Mouse (Mus musculus) thymus, postnatal 25 days (tissue): ENCODE measurements around the gene Slc7a1.

ENCODE experiments used
- DNase-seq: peaks from one replicate; pipeline ENCODE4 v3.0.0; 2022

Slc7a1 gene

DNA sequence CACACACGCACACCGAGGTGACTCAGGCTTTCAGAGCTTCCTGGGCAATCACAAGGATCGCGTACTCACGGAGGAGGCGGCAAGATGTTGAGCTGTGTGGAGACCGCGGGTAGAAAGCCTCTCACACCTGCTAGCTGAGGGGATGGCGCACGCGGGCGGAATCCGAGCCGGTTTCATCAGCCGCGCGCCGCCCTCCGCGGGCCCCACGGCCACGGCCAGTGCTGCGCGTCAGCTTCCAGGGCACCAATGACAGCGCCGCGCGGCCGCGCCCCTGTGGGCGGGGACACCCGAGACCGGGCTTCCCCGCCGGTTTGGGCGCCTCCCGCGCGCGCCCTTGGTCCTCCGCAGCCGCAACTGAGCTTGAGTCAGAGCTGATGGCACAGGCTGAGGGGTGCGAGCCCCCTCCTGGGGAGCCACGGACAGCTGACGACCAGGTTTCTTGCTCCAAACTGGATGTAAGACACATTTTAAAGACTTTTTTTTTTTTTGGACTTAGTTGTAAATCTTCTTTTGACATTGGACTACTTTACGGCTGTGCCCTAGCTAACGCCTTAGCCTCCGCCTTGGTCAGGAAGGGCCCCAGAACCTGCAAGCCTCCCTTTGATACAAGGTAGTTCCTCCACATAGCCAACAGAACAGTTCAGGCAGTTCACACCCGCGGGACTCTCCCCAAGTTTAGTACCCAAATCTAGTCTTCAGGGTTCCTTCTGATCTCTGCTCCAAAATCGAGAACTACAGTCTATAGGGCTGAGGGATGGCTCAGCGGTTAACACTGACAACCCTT lies at the start of gene Slc7a1:
Slc7a1 (minus strand) TSS at position 245 of the 784 bp plus-strand sequence.
- DNase-seq, result peak; percentile 93

GRCm38 (mm10) chr5:148444974-148445373 lies 45.3 kb upstream of the Slc7a1 start:
- no peak for DNase-seq

- DNase-seq, result no peak
Observed at GRCm38 (mm10) chr5:148443734-148444133, 44.0 kb upstream of the Slc7a1 start.

GRCm38 (mm10) chr5:148435660-148436059 lies 36.0 kb upstream of the Slc7a1 start:
- no peak for DNase-seq

DNA sequence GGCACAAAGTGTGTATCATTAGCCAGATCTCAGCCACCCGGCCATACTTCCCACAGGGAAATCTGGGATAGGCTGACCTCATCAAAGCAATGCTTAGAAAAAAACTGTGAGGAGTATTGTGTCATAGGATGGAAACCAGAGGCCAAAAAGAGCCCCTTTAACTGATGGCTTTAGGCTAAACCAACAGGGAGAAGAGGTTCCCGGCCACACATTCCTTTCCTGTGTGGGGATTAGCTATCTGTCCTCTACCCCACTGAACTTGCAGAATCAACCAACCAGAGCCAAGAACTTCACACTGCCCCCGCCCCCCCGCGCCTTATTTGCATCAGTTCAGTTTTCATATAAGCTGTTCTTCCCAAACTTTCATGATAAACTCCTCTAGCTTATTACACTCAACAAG lies 32.4 kb upstream of the Slc7a1 start:
- no peak for DNase-seq

- no peak for DNase-seq
Observed at GRCm38 (mm10) chr5:148428846-148429245, 29.1 kb upstream of the Slc7a1 start.

DNA sequence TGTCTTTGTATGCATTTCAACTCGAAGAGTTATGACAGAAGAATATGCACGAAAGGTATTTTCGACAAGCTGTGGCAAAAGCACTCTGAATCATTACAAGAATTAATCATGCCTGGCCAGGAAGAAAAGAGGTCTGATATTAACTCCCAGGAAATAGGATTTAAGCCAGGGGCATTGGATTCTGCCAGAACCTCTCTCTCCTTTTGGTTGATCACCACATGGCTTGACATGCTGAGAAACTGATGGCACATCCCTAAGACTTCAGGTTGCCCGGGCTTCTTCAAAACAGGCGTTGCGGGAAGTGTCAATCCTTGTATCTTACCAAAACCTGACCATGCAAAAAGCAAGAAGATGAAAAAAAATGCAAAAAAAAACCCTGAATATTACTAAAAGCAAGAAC lies 25.4 kb upstream of the Slc7a1 start:
- no peak for DNase-seq

- DNase-seq, result no peak
Observed at GRCm38 (mm10) chr5:148421326-148421725, 21.6 kb upstream of the Slc7a1 start.

DNA sequence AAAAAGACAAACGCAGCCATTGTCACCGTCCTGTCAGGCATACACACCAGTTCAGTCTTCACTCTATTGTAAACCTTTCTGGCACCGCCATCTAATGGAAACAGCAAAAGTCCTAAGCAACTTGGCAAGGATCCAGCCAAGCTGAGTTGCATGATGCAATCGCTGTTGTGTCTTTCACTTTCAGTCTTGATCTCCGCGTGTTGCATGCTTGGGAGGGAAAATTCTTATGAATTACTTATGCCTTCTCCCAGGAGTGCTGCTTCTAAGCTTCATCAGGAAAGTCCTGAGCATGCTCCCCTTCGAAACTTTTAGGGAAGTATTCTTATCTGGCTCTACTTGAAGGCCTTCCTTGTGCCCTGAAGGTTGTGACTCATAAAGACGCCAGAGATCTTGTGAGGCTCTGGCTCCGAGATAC lies 19.4 kb upstream of the Slc7a1 start:
- DNase-seq, result peak; percentile 34

DNA sequence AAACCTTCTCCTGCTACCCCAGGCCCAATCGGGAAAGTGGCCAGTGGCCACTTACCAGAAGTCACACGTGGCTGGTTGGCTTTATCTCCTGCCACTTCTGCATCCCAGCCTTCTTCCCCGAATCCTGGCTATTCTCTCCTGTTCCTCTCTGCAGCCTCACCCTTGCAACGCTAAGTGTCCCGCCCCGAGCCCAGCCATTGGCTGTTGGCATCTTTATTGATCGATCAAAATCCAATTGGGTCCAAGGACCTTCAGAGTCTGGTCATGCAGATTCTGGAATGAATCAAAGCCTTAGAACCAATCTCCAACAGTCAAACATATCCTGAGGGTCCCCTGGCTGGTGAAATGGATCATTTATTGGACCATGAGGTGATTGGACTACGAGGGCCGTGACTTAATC lies 18.7 kb upstream of the Slc7a1 start:
- no peak for DNase-seq

DNA sequence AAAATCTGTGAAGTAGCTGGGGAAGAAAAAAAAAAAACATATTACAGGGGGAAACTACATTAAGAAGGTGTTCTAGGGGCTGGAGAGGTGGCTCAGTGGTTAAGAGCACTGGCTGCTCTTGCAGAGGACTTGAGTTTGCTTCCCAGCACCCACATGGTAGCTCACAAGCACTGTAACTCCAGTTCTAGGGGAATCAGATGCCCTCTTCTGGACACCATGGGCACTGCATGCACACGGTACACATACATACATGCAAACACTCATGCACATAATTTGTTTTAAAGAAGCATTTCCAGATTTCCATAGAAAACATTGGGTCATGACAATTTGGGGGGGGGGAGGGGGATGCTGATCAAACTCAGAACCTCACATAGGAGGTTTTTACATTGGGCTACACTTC lies 18.1 kb upstream of the Slc7a1 start:
- no peak for DNase-seq

DNA sequence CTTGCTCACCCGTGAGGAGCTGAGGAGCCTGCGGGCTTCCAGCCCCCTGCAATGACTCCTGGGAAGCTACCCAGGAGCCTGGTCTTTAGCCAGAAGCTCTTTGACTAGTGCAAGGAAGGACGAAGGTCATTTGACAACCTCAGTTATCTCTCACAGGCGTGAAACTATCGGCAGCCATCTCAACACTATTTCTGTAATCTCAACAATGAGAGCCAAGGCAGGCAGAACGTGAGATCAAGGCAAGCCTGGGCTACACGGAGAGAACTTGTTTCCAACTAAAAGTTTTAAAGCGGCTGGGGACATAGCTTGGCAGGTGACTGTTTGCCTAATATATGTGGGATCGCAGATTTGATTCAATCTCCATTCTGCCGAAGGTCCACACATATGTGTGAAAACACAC lies 16.8 kb upstream of the Slc7a1 start:
- DNase-seq, result no peak

- DNase-seq, result no peak
Observed at GRCm38 (mm10) chr5:148414233-148414632, 14.5 kb upstream of the Slc7a1 start.

GRCm38 (mm10) chr5:148412504-148412903 lies 12.8 kb upstream of the Slc7a1 start:
- DNase-seq, result no peak

DNA sequence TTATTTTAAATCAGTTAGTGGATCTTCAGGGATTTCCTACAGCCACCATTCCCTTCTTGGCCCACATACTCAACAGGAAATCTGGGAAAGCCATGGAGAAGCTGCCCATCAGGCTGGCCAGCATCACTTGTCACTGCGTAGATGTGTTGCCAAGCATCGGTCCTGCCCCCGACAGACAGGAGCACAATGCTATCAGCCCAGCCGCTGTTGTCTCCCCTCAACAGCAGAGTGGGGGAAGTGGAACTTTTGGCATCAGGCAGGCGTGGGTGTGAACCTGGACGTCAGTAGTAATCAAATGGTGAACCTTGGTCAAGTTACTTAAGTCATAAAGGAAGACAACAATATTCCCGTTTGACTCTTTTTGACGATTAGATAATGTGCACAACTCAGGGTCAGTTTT lies 9.8 kb upstream of the Slc7a1 start:
- no peak for DNase-seq

- DNase-seq, result no peak
Observed at GRCm38 (mm10) chr5:148406913-148407312, 7.2 kb upstream of the Slc7a1 start.

DNA sequence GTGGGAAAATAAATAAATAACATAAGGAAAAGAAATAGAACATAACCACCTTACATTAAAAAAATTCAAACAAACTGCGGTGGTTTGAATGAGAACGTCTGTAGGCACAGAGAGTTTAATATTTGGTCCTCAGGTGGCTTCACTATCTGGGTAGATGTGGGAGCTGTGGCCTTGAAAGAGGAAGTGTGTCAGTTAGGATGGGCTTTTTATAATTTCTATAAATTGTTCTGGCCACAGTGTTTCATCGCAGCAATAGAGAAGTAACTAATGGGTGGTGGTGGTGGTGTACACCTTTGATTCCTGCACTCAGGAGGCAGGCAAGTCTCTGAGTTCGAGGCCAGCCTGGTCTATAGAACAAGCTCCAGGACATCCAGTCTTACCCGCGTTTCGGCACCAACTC lies 4.8 kb upstream of the Slc7a1 start:
- DNase-seq, result no peak

DNA sequence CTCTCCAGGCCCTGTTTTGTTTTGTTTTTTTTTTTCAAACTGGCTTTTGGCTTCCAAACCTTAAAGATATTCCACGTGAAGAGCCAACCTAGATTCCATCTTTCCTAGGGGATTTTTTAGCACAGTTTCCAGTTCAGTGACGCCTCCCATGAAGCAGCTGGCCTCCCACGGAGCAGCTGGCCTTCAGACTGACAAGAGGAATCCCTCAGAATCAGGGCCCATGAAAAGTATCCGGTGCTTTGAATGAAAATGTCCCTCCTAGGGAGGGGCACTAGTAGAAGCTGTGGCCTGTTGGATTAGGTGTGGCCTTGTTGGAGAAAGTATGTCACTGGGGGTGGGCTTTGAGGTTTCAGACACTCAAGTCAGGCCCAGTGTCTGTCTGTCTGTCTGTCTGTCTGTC lies 2.9 kb upstream of the Slc7a1 start:
- DNase-seq, result no peak

DNA sequence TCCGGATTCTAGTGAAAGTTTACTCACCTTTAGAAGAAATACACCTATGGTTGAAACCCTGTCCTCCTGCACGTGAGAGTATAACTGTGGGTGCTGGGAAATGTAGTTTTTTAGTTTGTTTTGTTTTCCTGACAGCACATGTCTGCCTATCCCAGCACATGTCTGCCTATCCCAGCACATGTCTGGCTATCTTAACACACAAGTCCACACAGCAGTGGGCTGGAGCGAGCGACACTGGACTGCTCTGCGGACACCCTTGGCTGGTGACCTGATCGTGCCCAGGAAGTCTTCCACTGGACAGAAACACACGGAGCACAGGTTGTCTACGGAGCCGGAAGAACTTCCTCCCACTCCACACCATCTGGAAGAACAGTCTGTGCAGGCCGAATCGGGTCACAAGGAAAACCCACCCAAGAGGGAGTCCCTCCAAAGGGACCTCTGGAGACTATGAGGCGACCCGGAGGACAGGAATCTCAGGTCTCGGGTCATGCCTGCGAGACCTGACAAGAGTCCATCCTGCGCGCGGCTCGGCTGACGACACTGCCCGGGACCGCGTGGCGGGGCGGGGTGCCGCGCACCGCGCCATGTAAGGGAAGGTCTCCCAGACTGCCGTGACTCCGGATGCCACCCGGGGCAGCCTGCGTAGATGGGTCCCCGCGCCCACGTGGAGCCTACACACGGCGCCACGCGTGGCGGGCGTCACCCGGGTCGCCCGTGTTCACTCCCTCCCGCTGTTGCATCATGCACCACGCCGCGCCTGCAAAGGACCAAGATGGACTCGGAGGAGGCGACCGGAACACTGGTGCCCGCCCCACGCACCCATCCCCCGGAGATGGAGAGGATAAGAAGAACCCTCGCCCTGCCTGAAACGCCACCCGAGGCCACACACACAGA lies 691 bp downstream of the Slc7a1 start:
- DNase-seq, result peak; percentile 56

DNA sequence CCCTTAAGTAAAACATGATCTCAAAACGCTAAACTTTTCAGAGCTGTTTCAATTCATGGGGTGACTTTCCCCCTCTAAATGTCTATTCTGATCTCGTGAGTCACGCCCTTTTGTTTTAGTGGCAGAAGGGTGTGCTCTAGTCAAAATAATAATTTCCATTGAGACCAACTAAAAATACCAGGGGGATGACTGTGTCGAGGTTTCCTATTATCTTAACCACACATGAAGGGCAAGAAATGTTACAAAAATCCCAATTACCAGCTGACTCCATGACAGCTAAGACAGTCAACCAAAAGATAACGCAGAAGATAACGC lies 1.3 kb downstream of the Slc7a1 start:
- no peak for DNase-seq

GRCm38 (mm10) chr5:148397911-148398310 lies 1.8 kb downstream of the Slc7a1 start:
- DNase-seq, result no peak

DNA sequence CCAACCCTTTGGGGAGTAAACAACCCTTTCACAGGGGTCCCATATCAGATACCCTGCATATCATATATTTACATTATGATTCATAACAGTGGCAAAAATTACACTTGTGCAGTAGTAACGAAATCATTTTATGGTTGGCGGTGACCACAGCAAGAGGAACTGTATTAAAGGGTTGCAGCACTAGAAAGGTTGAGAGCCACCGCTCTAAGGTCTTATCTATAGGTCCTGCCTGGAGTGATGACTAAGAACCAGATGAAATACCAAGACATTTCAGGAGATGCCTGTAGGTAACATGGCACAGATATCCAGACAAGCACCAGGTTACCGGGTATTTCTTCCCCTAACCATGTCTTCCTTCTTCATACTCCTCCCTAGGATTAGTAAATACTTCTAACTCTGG lies 2.3 kb downstream of the Slc7a1 start:
- DNase-seq, result no peak

DNA sequence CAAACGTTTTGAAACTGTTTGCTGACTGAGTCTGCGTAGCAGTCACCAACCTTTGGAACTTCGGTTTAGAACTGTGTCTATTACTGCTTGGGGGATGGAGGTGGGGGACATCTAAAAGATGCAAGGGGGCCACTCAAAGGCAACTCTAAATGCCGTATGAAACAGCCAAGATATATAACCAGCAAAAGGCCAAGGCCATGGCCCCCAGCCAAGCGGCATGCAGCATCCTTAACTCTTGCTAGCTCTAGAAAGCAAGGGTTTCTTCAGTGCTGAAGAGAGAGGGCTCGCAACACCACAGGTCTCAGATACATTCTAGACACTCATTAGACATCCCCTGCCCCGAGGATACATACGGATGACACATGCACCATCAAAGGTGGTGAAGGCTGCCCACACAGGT lies 6.4 kb downstream of the Slc7a1 start:
- DNase-seq, result no peak

DNA sequence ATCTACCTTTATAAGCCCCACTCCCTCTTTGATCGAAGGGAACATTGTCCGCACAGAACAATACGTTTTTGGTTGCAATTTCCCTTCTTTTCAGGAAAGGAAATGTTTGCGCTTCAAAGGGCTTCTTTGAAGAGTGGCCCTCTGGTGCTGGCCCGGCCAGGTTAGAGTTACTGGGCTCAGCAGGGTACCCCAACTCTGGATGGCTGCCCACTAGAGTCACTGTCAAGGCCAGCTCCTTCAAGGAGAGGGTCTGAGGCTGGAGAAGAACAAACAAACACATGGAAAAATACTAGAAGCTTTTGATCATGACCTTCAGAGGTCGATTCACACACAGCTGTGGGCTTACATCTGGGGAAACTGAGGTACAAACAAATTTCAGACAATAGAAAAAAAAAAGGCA lies 6.9 kb downstream of the Slc7a1 start:
- no peak for DNase-seq
